Mouse (Mus musculus) E14TG2a.4 (cell line): ENCODE results near the gene Ankfn1.

Experiments used
- H3K27me3 ChIP-seq: 2 replicates; pipeline ENCODE4 v1.6.1; 2014; ENCODE audit warnings: low read length, control low read depth; ENCODE audit not compliant: insufficient read depth
- H3K36me3 ChIP-seq: 2 replicates; pipeline ENCODE4 v1.6.1; 2014; ENCODE audit warnings: low read length, control low read depth; ENCODE audit not compliant: insufficient read depth
- H3K4me1 ChIP-seq: replicated peaks from 2 replicates; pipeline ENCODE4 v1.6.1; 2014; ENCODE audit warnings: low read depth, low read length, control low read depth
- H3K4me3 ChIP-seq: replicated peaks from 2 replicates; pipeline ENCODE4 v1.5.1; 2014; ENCODE audit warnings: mild to moderate bottlenecking, low read length
- H3K9me3 ChIP-seq: 2 replicates; pipeline ENCODE4 v1.6.1; 2014; ENCODE audit warnings: low read length, control low read depth
- CTCF ChIP-seq: conservative IDR thresholded peaks from 2 replicates; pipeline ENCODE4 v1.5.1; 2014; ENCODE audit warnings: low read length
- NANOG ChIP-seq: IDR thresholded peaks from 2 replicates; pipeline ENCODE4 v1.6.1; 2014; ENCODE audit warnings: borderline replicate concordance, low read length, mixed read lengths
- POU5F1 ChIP-seq: IDR thresholded peaks from 2 replicates; pipeline ENCODE4 v1.6.1; 2014; ENCODE audit warnings: low read length, borderline replicate concordance

Ankfn1 gene

GRCm38 (mm10) chr11:89656556-89656955, 120.9 kb downstream of the Ankfn1 start:
- Histone ChIP-seq H3K9me3 (no peaks in the 10 kb centered on the region), H3K4me3 (no peak overlapping the region), H3K4me1 (peaks cover 13% of the 10 kb centered on the region), H3K36me3 (no peaks in the 10 kb centered on the region), H3K27me3 (no peaks in the 10 kb centered on the region)
- TF ChIP-seq POU5F1 (no peak), NANOG (peak; percentile 23; the same call in 1 of the 2 replicates), CTCF (no peak)

- H3K4me3 ChIP-seq, result no peak overlapping the region
- TF ChIP-seq POU5F1, result no peak
- no peak for TF ChIP-seq CTCF
- peak; percentile 82; the same call in 1 of the 2 replicates for TF ChIP-seq NANOG
- peaks cover 6% of the 10 kb centered on the region; the same call in 1 of the 2 replicates for H3K27me3 ChIP-seq
- no peaks in the 10 kb centered on the region for H3K36me3 ChIP-seq
- H3K4me1 ChIP-seq, result peaks cover 14% of the 10 kb centered on the region
- peaks cover 13% of the 10 kb centered on the region for H3K9me3 ChIP-seq
These were observed 141.7 kb downstream of the Ankfn1 start for GRCm38 (mm10) chr11:89635740-89636139.

GRCm38 (mm10) chr11:89631315-89631714, 146.1 kb downstream of the Ankfn1 start:
- H3K4me1 ChIP-seq, result peaks cover 9% of the 10 kb centered on the region; the same call in 1 of the 2 replicates
- peaks cover 9% of the 10 kb centered on the region for H3K9me3 ChIP-seq
- H3K27me3 ChIP-seq, result peaks cover 10% of the 10 kb centered on the region; the same call in 1 of the 2 replicates
- no peak for TF ChIP-seq CTCF
- no peak for TF ChIP-seq POU5F1
- no peak for TF ChIP-seq NANOG
- no peaks in the 10 kb centered on the region for H3K36me3 ChIP-seq
- no peak overlapping the region for H3K4me3 ChIP-seq

- Histone ChIP-seq H3K27me3 (peaks cover 10% of the 10 kb centered on the region; the same call in 1 of the 2 replicates), H3K9me3 (peaks cover 30% of the 10 kb centered on the region), H3K4me3 (no peak overlapping the region), H3K36me3 (no peaks in the 10 kb centered on the region), H3K4me1 (no peaks in the 10 kb centered on the region)
- TF ChIP-seq CTCF (no peak), POU5F1 (no peak), NANOG (no peak)
These were observed 148.9 kb downstream of the Ankfn1 start for GRCm38 (mm10) chr11:89628562-89628961.

GRCm38 (mm10) chr11:89627232-89627631, 150.2 kb downstream of the Ankfn1 start:
- H3K27me3 ChIP-seq, result peaks cover 10% of the 10 kb centered on the region; the same call in 1 of the 2 replicates
- H3K36me3 ChIP-seq, result no peaks in the 10 kb centered on the region
- TF ChIP-seq NANOG, result no peak
- no peak for TF ChIP-seq POU5F1
- no peak for TF ChIP-seq CTCF
- H3K4me3 ChIP-seq, result no peak overlapping the region
- no peaks in the 10 kb centered on the region for H3K4me1 ChIP-seq
- peaks cover 33% of the 10 kb centered on the region for H3K9me3 ChIP-seq

- peaks cover 36% of the 10 kb centered on the region for H3K9me3 ChIP-seq
- H3K36me3 ChIP-seq, result no peaks in the 10 kb centered on the region
- no peak overlapping the region for H3K4me3 ChIP-seq
- H3K4me1 ChIP-seq, result peaks cover 6% of the 10 kb centered on the region
- peak; percentile 32; the same call in 1 of the 2 replicates for TF ChIP-seq NANOG
- no peak for TF ChIP-seq CTCF
- no peaks in the 10 kb centered on the region for H3K27me3 ChIP-seq
These were observed 153.6 kb downstream of the Ankfn1 start for GRCm38 (mm10) chr11:89623698-89624445.

- no peak for TF ChIP-seq POU5F1
- peak; percentile 23; the same call in 1 of the 2 replicates for TF ChIP-seq NANOG
- no peak for TF ChIP-seq CTCF
- Histone ChIP-seq H3K9me3 (peaks cover 33% of the 10 kb centered on the region), H3K4me3 (no peak overlapping the region), H3K4me1 (peaks cover 6% of the 10 kb centered on the region), H3K27me3 (no peaks in the 10 kb centered on the region), H3K36me3 (no peaks in the 10 kb centered on the region)
These were observed 157.5 kb downstream of the Ankfn1 start for GRCm38 (mm10) chr11:89619955-89620354.

GRCm38 (mm10) chr11:89615806-89616205, 161.6 kb downstream of the Ankfn1 start:
- Histone ChIP-seq H3K4me3 (no peak overlapping the region), H3K27me3 (no peaks in the 10 kb centered on the region), H3K36me3 (no peaks in the 10 kb centered on the region), H3K4me1 (peaks cover 16% of the 10 kb centered on the region), H3K9me3 (peaks cover 5% of the 10 kb centered on the region; the same call in 1 of the 2 replicates)
- TF ChIP-seq CTCF (no peak), POU5F1 (no peak), NANOG (no peak)
